Comparison of ENCODE assay signal across 28 mouse cellular contexts in genomic region chr6:91237273-91237672, GRCm38 (mm10). TPM values are rescaled to one million over a fixed set of nuclear protein-coding genes. Genes with fewer than 3 reads are reported as not detected.
DNase-seq lines count a peak whose midpoint lies in the region; ATAC-seq and TF ChIP-seq lines count a peak whose summit lies in the region.
"Had no signal": no experiment of that assay in that cellular context is flagged by ENCODE, and none has a peak within 500 bp of the region (broad histone marks: within the 10 kb centered on the region; RNA-seq: fewer than 3 reads in every experiment).

No protein-coding gene starts in this region.

- DNase-seq in gastrocnemius, adult 2 months = no peak
- DNase-seq in gastrocnemius, postnatal 10 days = no peak
- no peak for DNase-seq in limb, embryonic 11.5 days (ENCODE audit: low spot score)
- DNase-seq in kidney, postnatal 25 days = no peak
- no peak for DNase-seq in left cerebral cortex, adult 18-20 months (ENCODE audit: low spot score in 2 of 2)
- no peak for DNase-seq in ovary, adult 18-20 months (ENCODE audit: low spot score)
- DNase-seq: adrenal gland, postnatal 36 days; cerebellum, adult 18-20 months; cerebellum, postnatal 14 days; heart, adult 2 months; heart, postnatal 4 days; kidney, adult 11 months; kidney, postnatal 4 days; layer of hippocampus, postnatal 36 days; lung, embryonic 14.5 days; lung, postnatal 14 days had no signal

- peak overlapping the region; percentile 60; the same call in 1 of the 2 replicates for H3K27ac ChIP-seq in gastrocnemius, adult 2 months
- H3K27ac ChIP-seq in embryonic facial prominence, embryonic 12.5 days = peak overlapping the region; percentile 88
- H3K27ac ChIP-seq in limb, embryonic 11.5 days (replicated peaks; ENCODE audit: low read depth, low read length) = peak overlapping the region; percentile 86
- H3K27ac ChIP-seq: forebrain, embryonic 15.5 days; heart, adult 2 months; hindbrain, embryonic 15.5 days; kidney, embryonic 15.5 days; liver, embryonic 15.5 days had no signal

- H3K4me2 ChIP-seq in embryonic facial prominence, embryonic 12.5 days (replicated peaks) = no peak overlapping the region
- H3K4me2 ChIP-seq in limb, embryonic 11.5 days (ENCODE audit: low read depth, severe bottlenecking) = no peak overlapping the region
- H3K4me2 ChIP-seq: forebrain, embryonic 15.5 days; heart, embryonic 12.5 days; hindbrain, embryonic 15.5 days; kidney, embryonic 15.5 days; liver, embryonic 15.5 days; lung, embryonic 14.5 days; midbrain, embryonic 11.5 days had no signal

- no peak for TF ChIP-seq CTCF in gastrocnemius, adult 2 months (IDR thresholded peaks at IDR 0.05)

- H3K9ac ChIP-seq in embryonic facial prominence, embryonic 12.5 days = no peak overlapping the region
- H3K9ac ChIP-seq in limb, embryonic 11.5 days (ENCODE audit: low read length) = no peak overlapping the region
- H3K9ac ChIP-seq: forebrain, embryonic 15.5 days; heart, embryonic 12.5 days; hindbrain, embryonic 15.5 days; kidney, embryonic 15.5 days; liver, embryonic 15.5 days; lung, embryonic 14.5 days had no signal

- no peak overlapping the region for H3K4me3 ChIP-seq in gastrocnemius, adult 2 months
- no peak overlapping the region for H3K4me3 ChIP-seq in embryonic facial prominence, embryonic 12.5 days
- H3K4me3 ChIP-seq in limb, embryonic 11.5 days (ENCODE audit: low read depth, low read length) = no peak overlapping the region
- H3K4me3 ChIP-seq: forebrain, embryonic 15.5 days; heart, adult 2 months; heart, embryonic 12.5 days; hindbrain, embryonic 15.5 days; kidney, embryonic 15.5 days; liver, embryonic 15.5 days had no signal

- ATAC-seq in embryonic facial prominence, embryonic 12.5 days (ENCODE audit: insufficient number of reproducible peaks, insufficient read depth, low FRiP score, low TSS enrichment) = no peak
- ATAC-seq in limb, embryonic 11.5 days (ENCODE audit: insufficient number of reproducible peaks, low FRiP score, low TSS enrichment, low read depth) = no peak
- ATAC-seq in megakaryocyte progenitor cell, adult 5-6 weeks (replicated peaks; ENCODE audit: poor library complexity) = peak; percentile 61
- ATAC-seq: forebrain, embryonic 15.5 days; inflammation-experienced regulatory T-cells, adult 6 months; midbrain, embryonic 16.5 days had no signal

- no peaks in the 10 kb centered on the region for H3K9me3 ChIP-seq in embryonic facial prominence, embryonic 12.5 days
- no peaks in the 10 kb centered on the region for H3K9me3 ChIP-seq in limb, embryonic 11.5 days (ENCODE audit: control insufficient read depth, low read length)
- H3K9me3 ChIP-seq: forebrain, embryonic 15.5 days; G1E; heart, embryonic 12.5 days; hindbrain, embryonic 15.5 days; kidney, embryonic 15.5 days; liver, embryonic 15.5 days had no signal

- peaks cover 30% of the 10 kb centered on the region for H3K36me3 ChIP-seq in embryonic facial prominence, embryonic 12.5 days
- H3K36me3 ChIP-seq in limb, embryonic 11.5 days (ENCODE audit: control insufficient read depth, insufficient read depth, low read length) = no peaks in the 10 kb centered on the region; the same call in 1 of the 2 replicates
- H3K36me3 ChIP-seq: forebrain, embryonic 15.5 days; G1E; hindbrain, embryonic 15.5 days; kidney, embryonic 15.5 days; liver, embryonic 15.5 days had no signal

- WGBS in embryonic facial prominence, embryonic 12.5 days = 27% methylated on average over 2 of the region's 2 CpGs
- 58% methylated on average over 2 of the region's 2 CpGs for WGBS in limb, embryonic 11.5 days

- peaks cover 40% of the 10 kb centered on the region for H3K4me1 ChIP-seq in embryonic facial prominence, embryonic 12.5 days
- H3K4me1 ChIP-seq in limb, embryonic 11.5 days (ENCODE audit: control insufficient read depth, insufficient read depth, low read length) = peaks cover 32% of the 10 kb centered on the region
- H3K4me1 ChIP-seq: liver, embryonic 15.5 days had no signal

- no peaks in the 10 kb centered on the region for H3K27me3 ChIP-seq in embryonic facial prominence, embryonic 12.5 days
- H3K27me3 ChIP-seq in limb, embryonic 11.5 days (ENCODE audit: control insufficient read depth, insufficient read depth, low read length) = no peaks in the 10 kb centered on the region
- H3K27me3 ChIP-seq: forebrain, embryonic 15.5 days; hindbrain, embryonic 15.5 days; liver, embryonic 15.5 days had no signal

- intact Hi-C loops in gastrocnemius, adult 2 months (cut with DNase I) = no loop called here

RNA-seq across cellular contexts. Expression of gene Fbln2, which starts 25.0 kb away (rescaled TPM):
- total RNA-seq in gastrocnemius, adult 2 months (2021) = 10 to 100 TPM; 43.6 to 64.7 TPM
- 10 to 100 TPM; 63.3 to 73.2 TPM for total RNA-seq in gastrocnemius, postnatal 10 days (2021)
- 179 and 200 TPM in 2 replicates for polyA plus RNA-seq in embryonic facial prominence, embryonic 12.5 days (2016; fragmentation: Nextera tagmentation; extraction: Ambion mirVana)
- polyA plus RNA-seq in limb, embryonic 11.5 days (2014; fragmentation: Nextera tagmentation; extraction: Ambion mirVana) = 78.7 and 79.9 TPM in 2 replicates
- total RNA-seq in megakaryocyte progenitor cell, adult 5-6 weeks (2015) = not detected in 2 replicates
- not detected in 2 replicates for total RNA-seq in megakaryocyte progenitor cell, adult 5-6 weeks (2017)
- 1 to 10 TPM; 6.5 to 7.3 TPM for total RNA-seq in left cerebral cortex, adult 18-20 months (2021)
- total RNA-seq: megakaryocyte, adult 5-6 weeks had no signal
- polyA plus RNA-seq: G1E had no signal

Comparison
In these comparisons a context has a peak if more than half of its experiments do, and no peak if none do; other contexts are left out.
1. RNA of gene Fbln2, which starts 25.0 kb away (total RNA-seq): 63.3 to 73.2 TPM in gastrocnemius, postnatal 10 days, 43.6 to 64.7 TPM in gastrocnemius, adult 2 months and 6.5 to 7.3 TPM in left cerebral cortex, adult 18-20 months; not detected in megakaryocyte progenitor cell, adult 5-6 weeks; every median in the first group is over 4 times any median in the second.
2. Peak in every context shown above with its lines, with median percentiles within 50 percentile points of each other: H3K27ac ChIP-seq.